Mouse (Mus musculus): ENCODE results near the gene Cry2. TPM values are rescaled to one million over a fixed set of nuclear protein-coding genes. Genes with fewer than 3 reads are reported as not detected.

The Cry2 gene
- total and polyA plus RNA-seq, 3 experiments: 12.7 to 29.3 (median 19.1) TPM

- Histone ChIP-seq H3K4me1 (ENCODE audit: control insufficient read depth, insufficient read depth, low read length) (no peaks in the 10 kb centered on the region), H3K36me3 (ENCODE audit: control insufficient read depth, insufficient read depth, low read length) (peaks cover 2% of the 10 kb centered on the region), H3K27ac (no peak overlapping the region), H3K27me3 (ENCODE audit: control insufficient read depth, insufficient read depth, low read length) (no peaks in the 10 kb centered on the region), H3K9ac (ENCODE audit: low read depth, low read length) (no peak overlapping the region), H3K79me2 (replicated peaks; ENCODE audit: control insufficient read depth, insufficient read depth, low read length) (no peaks in the 10 kb centered on the region), H3K4me3 (no peak overlapping the region)
- DNase-seq: no peak
- TF ChIP-seq EP300 (IDR thresholded peaks at IDR 0.05; ENCODE audit: insufficient read depth, low read depth, low read length) (no peak), CTCF (IDR thresholded peaks at IDR 0.05) (no peak), POLR2A (IDR thresholded peaks at IDR 0.05; ENCODE audit: insufficient read depth, low read depth, low read length) (no peak)
- intact Hi-C loops (cut with DNase I): no loop called here
- WGBS: 94% methylated on average over 6 of the region's 6 CpGs
Observed at GRCm38 (mm10) chr2:92362571-92363228, 71.1 kb downstream of the Cry2 start.

- no peak for DNase-seq
- intact Hi-C loops (cut with DNase I): no loop called here
- Histone ChIP-seq H3K4me3 (no peak overlapping the region), H3K4me1 (ENCODE audit: control insufficient read depth, insufficient read depth, low read length) (no peaks in the 10 kb centered on the region), H3K27ac (no peak overlapping the region), H3K27me3 (ENCODE audit: control insufficient read depth, insufficient read depth, low read length) (no peaks in the 10 kb centered on the region), H3K9ac (ENCODE audit: low read depth, low read length) (no peak overlapping the region), H3K36me3 (ENCODE audit: control insufficient read depth, insufficient read depth, low read length) (peaks cover 2% of the 10 kb centered on the region), H3K79me2 (replicated peaks; ENCODE audit: control insufficient read depth, insufficient read depth, low read length) (no peaks in the 10 kb centered on the region)
- TF ChIP-seq EP300 (IDR thresholded peaks at IDR 0.05; ENCODE audit: insufficient read depth, low read depth, low read length): no peak
- no peak for TF ChIP-seq POLR2A (IDR thresholded peaks at IDR 0.05; ENCODE audit: insufficient read depth, low read depth, low read length)
- no peak for TF ChIP-seq CTCF (IDR thresholded peaks at IDR 0.05)
- WGBS: 82% methylated on average over 8 of the region's 8 CpGs
Observed at GRCm38 (mm10) chr2:92361795-92362194, 72.0 kb downstream of the Cry2 start.

- peaks cover 2% of the 10 kb centered on the region for H3K36me3 ChIP-seq (ENCODE audit: control insufficient read depth, insufficient read depth, low read length)
Observed at GRCm38 (mm10) chr2:92360893-92361292, 73.0 kb downstream of the Cry2 start.

GRCm38 (mm10) chr2:92360186-92360823 lies 73.5 kb downstream of the Cry2 start:
- H3K27me3 ChIP-seq (ENCODE audit: control insufficient read depth, insufficient read depth, low read length): no peaks in the 10 kb centered on the region
- no peak overlapping the region for H3K27ac ChIP-seq
- WGBS: 84% methylated on average over 25 of the region's 25 CpGs

More at GRCm38 (mm10) chr2:92360893-92361292, 73.0 kb downstream of the Cry2 start:
- Histone ChIP-seq H3K27ac (no peak overlapping the region), H3K9ac (ENCODE audit: low read depth, low read length) (no peak overlapping the region), H3K27me3 (ENCODE audit: control insufficient read depth, insufficient read depth, low read length) (no peaks in the 10 kb centered on the region), H3K79me2 (replicated peaks; ENCODE audit: control insufficient read depth, insufficient read depth, low read length) (no peaks in the 10 kb centered on the region), H3K4me3 (no peak overlapping the region), H3K4me1 (ENCODE audit: control insufficient read depth, insufficient read depth, low read length) (no peaks in the 10 kb centered on the region)
- WGBS: 49% methylated on average over 12 of the region's 12 CpGs
- no peak for TF ChIP-seq CTCF (IDR thresholded peaks at IDR 0.05)
- TF ChIP-seq POLR2A (IDR thresholded peaks at IDR 0.05; ENCODE audit: insufficient read depth, low read depth, low read length): no peak
- no peak for TF ChIP-seq EP300 (IDR thresholded peaks at IDR 0.05; ENCODE audit: insufficient read depth, low read depth, low read length)
- no peak for DNase-seq
- intact Hi-C loops (cut with DNase I): no loop called here

GRCm38 (mm10) chr2:92359301-92359700 lies 74.5 kb downstream of the Cry2 start:
- Histone ChIP-seq H3K79me2 (replicated peaks; ENCODE audit: control insufficient read depth, insufficient read depth, low read length) (no peaks in the 10 kb centered on the region), H3K4me1 (ENCODE audit: control insufficient read depth, insufficient read depth, low read length) (no peaks in the 10 kb centered on the region), H3K36me3 (ENCODE audit: control insufficient read depth, insufficient read depth, low read length) (peaks cover 2% of the 10 kb centered on the region), H3K9ac (ENCODE audit: low read depth, low read length) (no peak overlapping the region), H3K27me3 (ENCODE audit: control insufficient read depth, insufficient read depth, low read length) (no peaks in the 10 kb centered on the region), H3K4me3 (no peak overlapping the region), H3K27ac (no peak overlapping the region)
- DNase-seq: peak in 1 of 2 experiments; percentile 26
- WGBS: 54% methylated on average over 2 of the region's 2 CpGs
- intact Hi-C loops (cut with DNase I): no loop called here
- no peak for TF ChIP-seq CTCF (IDR thresholded peaks at IDR 0.05)
- TF ChIP-seq EP300 (IDR thresholded peaks at IDR 0.05; ENCODE audit: insufficient read depth, low read depth, low read length): no peak
- TF ChIP-seq POLR2A (IDR thresholded peaks at IDR 0.05; ENCODE audit: insufficient read depth, low read depth, low read length): no peak

More at GRCm38 (mm10) chr2:92360186-92360823, 73.5 kb downstream of the Cry2 start:
- Histone ChIP-seq H3K4me1 (ENCODE audit: control insufficient read depth, insufficient read depth, low read length) (no peaks in the 10 kb centered on the region), H3K4me3 (no peak overlapping the region), H3K36me3 (ENCODE audit: control insufficient read depth, insufficient read depth, low read length) (peaks cover 2% of the 10 kb centered on the region), H3K9ac (ENCODE audit: low read depth, low read length) (no peak overlapping the region), H3K79me2 (replicated peaks; ENCODE audit: control insufficient read depth, insufficient read depth, low read length) (no peaks in the 10 kb centered on the region)
- DNase-seq: no peak
- intact Hi-C loops (cut with DNase I): no loop called here
- no peak for TF ChIP-seq CTCF (IDR thresholded peaks at IDR 0.05)
- no peak for TF ChIP-seq EP300 (IDR thresholded peaks at IDR 0.05; ENCODE audit: insufficient read depth, low read depth, low read length)
- no peak for TF ChIP-seq POLR2A (IDR thresholded peaks at IDR 0.05; ENCODE audit: insufficient read depth, low read depth, low read length)

- peaks cover 6% of the 10 kb centered on the region for H3K4me1 ChIP-seq (ENCODE audit: control insufficient read depth, insufficient read depth, low read length)
- H3K36me3 ChIP-seq (ENCODE audit: control insufficient read depth, insufficient read depth, low read length): peaks cover 2% of the 10 kb centered on the region
- H3K4me3 ChIP-seq: no peak overlapping the region
- peak overlapping the region; percentile 16; the same call in 1 of the 2 replicates for H3K27ac ChIP-seq
- no peaks in the 10 kb centered on the region for H3K27me3 ChIP-seq (ENCODE audit: control insufficient read depth, insufficient read depth, low read length)
- TF ChIP-seq POLR2A (IDR thresholded peaks at IDR 0.05; ENCODE audit: insufficient read depth, low read depth, low read length) (no peak), CTCF (IDR thresholded peaks at IDR 0.05) (no peak), EP300 (IDR thresholded peaks at IDR 0.05; ENCODE audit: insufficient read depth, low read depth, low read length) (no peak)
- intact Hi-C loops (cut with DNase I): no loop called here
- no peaks in the 10 kb centered on the region for H3K79me2 ChIP-seq (replicated peaks; ENCODE audit: control insufficient read depth, insufficient read depth, low read length)
- whole genome bisulfite sequencing: 39% methylated on average over 6 of the region's 6 CpGs
- DNase-seq: no peak
- no peak overlapping the region for H3K9ac ChIP-seq (ENCODE audit: low read depth, low read length)
Observed at GRCm38 (mm10) chr2:92354224-92354623, 79.6 kb downstream of the Cry2 start.

Small RNAs within 50 kb of the gene (microRNA-seq; reads per million reads assigned to microRNA genes)
- 0 reads per million in 2 experiments for gene Mir7000

Other genes starting within 250 kb of the Cry2 start
- 10 to 100 TPM; 19.6 to 23.1 TPM for gene Pex16, start 59.4 kb downstream of the Cry2 start, total RNA-seq (2021)
- gene Pex16, start 59.4 kb downstream of the Cry2 start, polyA plus RNA-seq (2012; rRNA removed): 35.6 and 36.8 TPM in 2 replicates
- not detected for gene Large2, start 59.2 kb downstream of the Cry2 start, total RNA-seq (2021)
- 0.50 and 0.84 TPM in 2 replicates for gene Large2, start 59.2 kb downstream of the Cry2 start, polyA plus RNA-seq (2012; rRNA removed)
- gene 1700029I15Rik, start 51.5 kb downstream of the Cry2 start, total RNA-seq (2021): 1 to 10 TPM in 1 of 2 experiments, under 1 TPM in 1; 0.63 to 1.1 TPM
- 2.4 and 2.8 TPM in 2 replicates for gene 1700029I15Rik, start 51.5 kb downstream of the Cry2 start, polyA plus RNA-seq (2012; rRNA removed)
- 1 to 10 TPM; 3.8 to 4.5 TPM for gene Mapk8ip1, start 32.8 kb downstream of the Cry2 start, total RNA-seq (2021)
- gene Mapk8ip1, start 32.8 kb downstream of the Cry2 start, polyA plus RNA-seq (2012; rRNA removed): 6.9 and 7.1 TPM in 2 replicates
- gene Slc35c1, start 26.5 kb upstream of the Cry2 start, total RNA-seq (2021): 1 to 10 TPM; 5.6 to 6.2 TPM
- gene Slc35c1, start 26.5 kb upstream of the Cry2 start, polyA plus RNA-seq (2012; rRNA removed): 10.9 and 12.9 TPM in 2 replicates
- gene Chst1, start 165.7 kb upstream of the Cry2 start, total RNA-seq (2021): 1 to 10 TPM; 1.7 to 2.4 TPM
- 8.1 and 8.7 TPM in 2 replicates for gene Chst1, start 165.7 kb upstream of the Cry2 start, polyA plus RNA-seq (2012; rRNA removed)